Mouse (Mus musculus) heart, postnatal 0 days (tissue): ENCODE data around the gene L3mbtl3.

Experiments
- CTCF ChIP-seq: IDR thresholded peaks from 2 replicates; pipeline ENCODE4 v1.5.1; 2016; ENCODE audit warnings: antibody characterized with exemption, control low read depth, low read depth
- EP300 ChIP-seq: IDR thresholded peaks from 2 replicates; pipeline ENCODE4 v1.6.1; 2016; ENCODE audit warnings: antibody characterized with exemption, low read depth

- no peak for TF ChIP-seq CTCF
- TF ChIP-seq EP300 = no peak
Measured at GRCm38 (mm10) chr10:26287136-26287535, 88.6 kb downstream of the L3mbtl3 start.
